In the genomic region with DNA sequence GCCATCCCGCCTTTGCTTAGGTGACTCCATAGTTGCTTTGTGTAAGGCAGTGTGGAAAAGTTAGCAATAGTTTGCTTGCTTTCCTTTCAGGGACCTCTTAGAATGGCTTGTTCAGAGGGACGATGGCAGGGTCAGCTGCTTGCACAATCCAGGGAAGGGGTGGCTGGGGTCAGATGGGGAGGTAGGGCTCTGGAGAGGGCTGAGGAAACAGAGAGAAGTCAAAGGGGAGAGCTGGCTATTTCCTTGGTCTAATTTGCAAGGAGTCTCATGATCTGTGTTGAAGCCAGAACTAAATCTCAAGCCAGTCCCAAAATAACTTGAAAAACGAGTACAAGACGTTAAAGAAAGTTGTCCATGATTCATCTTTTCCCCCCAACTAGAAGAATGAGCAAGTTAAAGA, we compare ENCODE assay signal across 11 mouse cellular contexts. TPM values are rescaled to one million over a fixed set of nuclear protein-coding genes. Genes with fewer than 3 reads are reported as not detected.
DNase-seq lines count a peak whose midpoint lies in the region; ATAC-seq and TF ChIP-seq lines count a peak whose summit lies in the region.
"Had no signal": no experiment of that assay in that cellular context is flagged by ENCODE, and none has a peak within 500 bp of the region (broad histone marks: within the 10 kb centered on the region; RNA-seq: fewer than 3 reads in every experiment).

No protein-coding gene starts in this region.

- H3K27ac ChIP-seq in heart, embryonic 11.5 days (ENCODE audit: low read depth, low read length) = peak overlapping the region; percentile 62; the same call in 1 of the 2 replicates
- H3K27ac ChIP-seq in thymus, adult 2 months (ENCODE audit: control insufficient read depth, insufficient read depth, low read length) = peak overlapping the region; percentile 1; the same call in 1 of the 2 replicates
- H3K27ac ChIP-seq: liver, embryonic 13.5 days had no signal

- 45% methylated on average over 4 of the region's 4 CpGs for WGBS in heart, embryonic 11.5 days (ENCODE audit: insufficient replicate concordance)
- 57% methylated on average over 4 of the region's 4 CpGs for WGBS in thymus, adult 2 months

- ATAC-seq in heart, embryonic 11.5 days (replicated peaks; ENCODE audit: insufficient number of reproducible peaks, low FRiP score, low TSS enrichment) = no peak

- no peaks in the 10 kb centered on the region for H3K36me3 ChIP-seq in heart, embryonic 11.5 days (ENCODE audit: control insufficient read depth, insufficient read depth, low read length)
- H3K36me3 ChIP-seq in thymus, adult 2 months (ENCODE audit: control insufficient read depth, insufficient read depth, low read length) = no peaks in the 10 kb centered on the region
- H3K36me3 ChIP-seq: liver, embryonic 13.5 days had no signal

- TF ChIP-seq CTCF in thymus, adult 2 months (IDR thresholded peaks at IDR 0.05; ENCODE audit: borderline replicate concordance, control insufficient read depth, extremely low read depth, insufficient read depth, low read length, poor library complexity) = no peak

- no peak for TF ChIP-seq POLR2A in thymus, adult 2 months (IDR thresholded peaks at IDR 0.05; ENCODE audit: control insufficient read depth, extremely low read depth, insufficient read depth, low read length, poor library complexity)

- H3K4me2 ChIP-seq in heart, embryonic 11.5 days = no peak overlapping the region
- H3K4me2 ChIP-seq: liver, embryonic 13.5 days had no signal

- no peaks in the 10 kb centered on the region for H3K27me3 ChIP-seq in heart, embryonic 11.5 days (ENCODE audit: control insufficient read depth, insufficient read depth, low read length)
- no peaks in the 10 kb centered on the region for H3K27me3 ChIP-seq in thymus, adult 2 months (ENCODE audit: control insufficient read depth, insufficient read depth, low read length)
- H3K27me3 ChIP-seq: liver, embryonic 13.5 days had no signal

- no peak overlapping the region for H3K4me3 ChIP-seq in heart, embryonic 11.5 days (ENCODE audit: low read depth, low read length)
- H3K4me3 ChIP-seq in thymus, adult 2 months (ENCODE audit: control insufficient read depth, insufficient read depth, low read length) = no peak overlapping the region
- H3K4me3 ChIP-seq: liver, embryonic 13.5 days had no signal

- H3K9me3 ChIP-seq in heart, embryonic 11.5 days (replicated peaks; ENCODE audit: control insufficient read depth, low read length) = no peaks in the 10 kb centered on the region
- H3K9me3 ChIP-seq: liver, embryonic 13.5 days had no signal

- peaks cover 3% of the 10 kb centered on the region; the same call in 1 of the 2 replicates for H3K4me1 ChIP-seq in heart, embryonic 11.5 days (ENCODE audit: control insufficient read depth, insufficient read depth, low read length)
- H3K4me1 ChIP-seq in thymus, adult 2 months (replicated peaks; ENCODE audit: control insufficient read depth, insufficient read depth, low read length) = peaks cover 17% of the 10 kb centered on the region

- no peak for DNase-seq in heart, adult 11 months
- no peak for DNase-seq in thymus, adult 2 months
- DNase-seq in thymus, adult 18-20 months = no peak
- DNase-seq in lung, adult 18-20 months = peak; percentile 30 to 57
- no peak for DNase-seq in yolk sac, embryonic 10.5 days (ENCODE audit: low spot score)
- no peak for DNase-seq in cerebellum, adult 9-11 months
- DNase-seq: cerebellum, adult 18-20 months; liver, embryonic 13.5 days; right cerebral cortex, adult 18-20 months; thymus, postnatal 14 days had no signal

- H3K9ac ChIP-seq in heart, embryonic 11.5 days (ENCODE audit: low read depth, low read length) = no peak overlapping the region
- H3K9ac ChIP-seq: liver, embryonic 13.5 days had no signal

RNA-seq across cellular contexts. Expression of gene Jaml, which starts 13.7 kb away (rescaled TPM):
- 0.31 and 0.36 TPM in 2 replicates for polyA plus RNA-seq in heart, embryonic 11.5 days (2014; fragmentation: Nextera tagmentation; extraction: Ambion mirVana)
- polyA plus RNA-seq in thymus, adult 2 months (2012; rRNA removed) = 2.5 and 3.5 TPM in 2 replicates

RNA-seq across cellular contexts. Expression of gene Scn2b, which starts 24.9 kb away (rescaled TPM):
- 2.3 and 3.2 TPM in 2 replicates for polyA plus RNA-seq in heart, embryonic 11.5 days (2014; fragmentation: Nextera tagmentation; extraction: Ambion mirVana)
- 5.2 and 9.8 TPM in 2 replicates for polyA plus RNA-seq in thymus, adult 2 months (2012; rRNA removed)

RNA-seq across cellular contexts. Expression of gene Mpzl3, which starts 37.7 kb away (rescaled TPM):
- polyA plus RNA-seq in heart, embryonic 11.5 days (2014; fragmentation: Nextera tagmentation; extraction: Ambion mirVana) = 1.6 and 1.7 TPM in 2 replicates
- polyA plus RNA-seq in thymus, adult 2 months (2012; rRNA removed) = 5.3 and 7.3 TPM in 2 replicates

RNA-seq across cellular contexts. Expression of gene Scn4b, which starts 45.6 kb away (rescaled TPM):
- 0.10 and 0.46 TPM in 2 replicates for polyA plus RNA-seq in heart, embryonic 11.5 days (2014; fragmentation: Nextera tagmentation; extraction: Ambion mirVana)
- polyA plus RNA-seq in thymus, adult 2 months (2012; rRNA removed) = 20.5 and 26.2 TPM in 2 replicates

RNA-seq across cellular contexts. Expression of gene Mpzl2, which starts 53.0 kb away (rescaled TPM):
- polyA plus RNA-seq in heart, embryonic 11.5 days (2014; fragmentation: Nextera tagmentation; extraction: Ambion mirVana) = 0.25 and 1.3 TPM in 2 replicates
- 10.1 and 11.6 TPM in 2 replicates for polyA plus RNA-seq in thymus, adult 2 months (2012; rRNA removed)

Comparison
In these comparisons a context has a peak if more than half of its experiments do, and no peak if none do; other contexts are left out.
1. DNase-seq: peak in lung, adult 18-20 months (2 of 2); none in heart, adult 11 months (single experiment), thymus, adult 2 months (single experiment), thymus, adult 18-20 months (0 of 2), yolk sac, embryonic 10.5 days (single experiment) and cerebellum, adult 9-11 months (single experiment).